Mouse (Mus musculus): Measurements from ENCODE around the gene Strbp. TPM values are rescaled to one million over a fixed set of nuclear protein-coding genes. Genes with fewer than 3 reads are reported as not detected.

Strbp gene
- polyA plus RNA-seq, 1 experiment from 2014 or later = 60.2 TPM

- ATAC-seq (ENCODE audit: insufficient number of reproducible peaks, low FRiP score, low TSS enrichment, low read depth) (no peak), DNase-seq (ENCODE audit: low spot score) (no peak)
- H3K9me3 ChIP-seq (ENCODE audit: control insufficient read depth, low read length) = no peaks in the 10 kb centered on the region
- no peak overlapping the region for H3K4me3 ChIP-seq (ENCODE audit: low read depth, low read length)
- no peak overlapping the region for H3K9ac ChIP-seq (ENCODE audit: low read length)
- 0 out of 2 replicates have a peak, but pooled peaks cover 3% of the 10 kb centered on the region for H3K36me3 ChIP-seq (ENCODE audit: control insufficient read depth, insufficient read depth, low read length)
- no peak overlapping the region for H3K4me2 ChIP-seq (ENCODE audit: low read depth, severe bottlenecking)
- WGBS = 90% methylated on average over 2 of the region's 2 CpGs
- no peak overlapping the region for H3K27ac ChIP-seq (replicated peaks; ENCODE audit: low read depth, low read length)
- H3K27me3 ChIP-seq (ENCODE audit: control insufficient read depth, insufficient read depth, low read length) = no peaks in the 10 kb centered on the region
- no peaks in the 10 kb centered on the region for H3K4me1 ChIP-seq (ENCODE audit: control insufficient read depth, insufficient read depth, low read length)
Observed at GRCm38 (mm10) chr2:37572141-37572540, 131.5 kb downstream of the Strbp start.

DNA sequence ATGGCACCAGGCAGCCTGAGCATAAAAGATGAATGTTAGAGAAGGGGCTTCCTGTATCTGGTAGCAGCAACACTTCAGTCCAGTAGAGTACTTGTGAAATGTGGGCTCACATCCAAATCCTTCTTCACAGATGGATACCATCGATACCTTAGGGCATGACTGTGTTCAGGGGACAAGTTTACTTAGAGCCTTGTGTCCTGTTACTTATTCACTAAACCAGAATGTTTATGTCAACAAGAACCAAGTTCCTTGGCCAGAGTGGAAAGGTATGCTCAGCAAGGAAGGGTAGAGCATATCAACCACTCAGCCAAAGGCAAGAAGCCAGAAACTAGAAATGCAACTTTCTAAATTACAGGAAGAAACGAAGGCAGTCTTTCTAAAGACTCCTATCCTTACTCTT is 133.0 kb downstream of the Strbp start:
- WGBS = 90% methylated on average over 2 of the region's 2 CpGs
- H3K9me3 ChIP-seq (ENCODE audit: control insufficient read depth, low read length) = no peaks in the 10 kb centered on the region
- H3K36me3 ChIP-seq (ENCODE audit: control insufficient read depth, insufficient read depth, low read length) = peaks cover 3% of the 10 kb centered on the region; the same call in 1 of the 2 replicates
- H3K4me1 ChIP-seq (ENCODE audit: control insufficient read depth, insufficient read depth, low read length) = no peaks in the 10 kb centered on the region
- H3K27me3 ChIP-seq (ENCODE audit: control insufficient read depth, insufficient read depth, low read length) = no peaks in the 10 kb centered on the region
- H3K27ac ChIP-seq (replicated peaks; ENCODE audit: low read depth, low read length) = no peak overlapping the region
- H3K4me3 ChIP-seq (ENCODE audit: low read depth, low read length) = no peak overlapping the region
- no peak overlapping the region for H3K9ac ChIP-seq (ENCODE audit: low read length)
- no peak overlapping the region for H3K4me2 ChIP-seq (ENCODE audit: low read depth, severe bottlenecking)
- DNase-seq (ENCODE audit: low spot score) = no peak
- ATAC-seq (ENCODE audit: insufficient number of reproducible peaks, low FRiP score, low TSS enrichment, low read depth) = no peak

GRCm38 (mm10) chr2:37569888-37570287 is 133.8 kb downstream of the Strbp start:
- Histone ChIP-seq H3K4me3 (ENCODE audit: low read depth, low read length) (no peak overlapping the region), H3K4me2 (ENCODE audit: low read depth, severe bottlenecking) (no peak overlapping the region), H3K36me3 (ENCODE audit: control insufficient read depth, insufficient read depth, low read length) (peaks cover 4% of the 10 kb centered on the region; the same call in 1 of the 2 replicates), H3K27me3 (ENCODE audit: control insufficient read depth, insufficient read depth, low read length) (no peaks in the 10 kb centered on the region), H3K27ac (replicated peaks; ENCODE audit: low read depth, low read length) (no peak overlapping the region), H3K9me3 (ENCODE audit: control insufficient read depth, low read length) (no peaks in the 10 kb centered on the region), H3K4me1 (ENCODE audit: control insufficient read depth, insufficient read depth, low read length) (no peaks in the 10 kb centered on the region), H3K9ac (ENCODE audit: low read length) (no peak overlapping the region)
- DNase-seq (ENCODE audit: low spot score) (no peak), ATAC-seq (ENCODE audit: insufficient number of reproducible peaks, low FRiP score, low TSS enrichment, low read depth) (no peak)
- 92% methylated on average over 5 of the region's 5 CpGs for WGBS

- DNase-seq (ENCODE audit: low spot score) (no peak), ATAC-seq (ENCODE audit: insufficient number of reproducible peaks, low FRiP score, low TSS enrichment, low read depth) (no peak)
- H3K4me1 ChIP-seq (ENCODE audit: control insufficient read depth, insufficient read depth, low read length) = no peaks in the 10 kb centered on the region
- H3K9ac ChIP-seq (ENCODE audit: low read length) = no peak overlapping the region
- H3K9me3 ChIP-seq (ENCODE audit: control insufficient read depth, low read length) = no peaks in the 10 kb centered on the region
- peaks cover 9% of the 10 kb centered on the region for H3K36me3 ChIP-seq (ENCODE audit: control insufficient read depth, insufficient read depth, low read length)
- no peak overlapping the region for H3K4me2 ChIP-seq (ENCODE audit: low read depth, severe bottlenecking)
- H3K4me3 ChIP-seq (ENCODE audit: low read depth, low read length) = no peak overlapping the region
- H3K27ac ChIP-seq (replicated peaks; ENCODE audit: low read depth, low read length) = no peak overlapping the region
- WGBS = 80% methylated on average over 1 of the region's 1 CpGs
- H3K27me3 ChIP-seq (ENCODE audit: control insufficient read depth, insufficient read depth, low read length) = no peaks in the 10 kb centered on the region
Observed at GRCm38 (mm10) chr2:37566035-37566434, 137.6 kb downstream of the Strbp start.

DNA sequence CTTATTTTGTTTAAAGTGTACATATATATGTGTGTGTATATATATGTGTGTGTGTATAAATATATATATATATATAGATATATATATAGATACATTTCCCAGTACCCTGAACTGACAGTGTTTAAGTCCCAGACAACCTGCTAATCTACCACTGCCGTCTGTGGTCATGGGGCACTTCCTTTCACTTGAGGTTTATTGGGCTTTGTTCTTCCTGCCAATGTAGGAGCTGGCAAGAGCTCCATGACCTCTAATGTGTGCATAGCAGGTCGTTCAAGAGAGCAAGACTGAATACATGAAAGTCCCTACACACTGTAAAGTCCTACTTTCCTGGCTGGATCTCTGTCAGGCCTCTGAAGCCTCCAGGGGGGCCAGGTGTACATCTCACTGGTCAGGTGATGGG is 138.1 kb downstream of the Strbp start:
- 76% methylated on average over 2 of the region's 2 CpGs for WGBS
- H3K4me1 ChIP-seq (ENCODE audit: control insufficient read depth, insufficient read depth, low read length) = no peaks in the 10 kb centered on the region
- no peaks in the 10 kb centered on the region for H3K27me3 ChIP-seq (ENCODE audit: control insufficient read depth, insufficient read depth, low read length)
- ATAC-seq (ENCODE audit: insufficient number of reproducible peaks, low FRiP score, low TSS enrichment, low read depth) = no peak
- H3K27ac ChIP-seq (replicated peaks; ENCODE audit: low read depth, low read length) = no peak overlapping the region
- H3K9me3 ChIP-seq (ENCODE audit: control insufficient read depth, low read length) = no peaks in the 10 kb centered on the region
- H3K4me2 ChIP-seq (ENCODE audit: low read depth, severe bottlenecking) = no peak overlapping the region
- H3K36me3 ChIP-seq (ENCODE audit: control insufficient read depth, insufficient read depth, low read length) = peaks cover 9% of the 10 kb centered on the region
- H3K4me3 ChIP-seq (ENCODE audit: low read depth, low read length) = no peak overlapping the region
- DNase-seq (ENCODE audit: low spot score) = no peak
- H3K9ac ChIP-seq (ENCODE audit: low read length) = no peak overlapping the region

DNA sequence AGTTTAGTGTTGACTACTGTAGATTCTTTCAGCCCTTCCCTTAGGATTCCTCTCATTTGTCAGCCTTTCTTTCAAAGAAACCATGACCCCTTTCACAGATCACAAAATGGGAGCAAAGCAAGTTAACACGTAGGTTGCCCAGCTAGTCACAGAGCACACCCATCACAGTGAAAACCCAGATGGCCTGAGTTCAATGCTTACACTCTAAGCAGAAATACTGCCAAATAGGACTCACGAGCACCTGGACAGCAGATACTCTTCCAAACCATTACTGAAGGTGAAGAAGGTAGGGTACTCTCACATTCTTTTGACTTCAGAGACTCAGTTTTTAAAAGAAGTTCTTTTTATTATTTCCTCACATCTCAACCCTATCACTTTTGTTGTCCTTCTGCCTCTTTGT is 147.3 kb downstream of the Strbp start:
- Histone ChIP-seq H3K27me3 (ENCODE audit: control insufficient read depth, insufficient read depth, low read length) (no peaks in the 10 kb centered on the region), H3K4me3 (ENCODE audit: low read depth, low read length) (no peak overlapping the region), H3K4me2 (ENCODE audit: low read depth, severe bottlenecking) (no peak overlapping the region), H3K36me3 (ENCODE audit: control insufficient read depth, insufficient read depth, low read length) (peaks cover 17% of the 10 kb centered on the region), H3K27ac (replicated peaks; ENCODE audit: low read depth, low read length) (no peak overlapping the region), H3K9ac (ENCODE audit: low read length) (no peak overlapping the region), H3K9me3 (ENCODE audit: control insufficient read depth, low read length) (no peaks in the 10 kb centered on the region), H3K4me1 (ENCODE audit: control insufficient read depth, insufficient read depth, low read length) (no peaks in the 10 kb centered on the region)
- no peak for DNase-seq (ENCODE audit: low spot score)
- no peak for ATAC-seq (ENCODE audit: insufficient number of reproducible peaks, low FRiP score, low TSS enrichment, low read depth)
- WGBS = 81% methylated on average over 2 of the region's 2 CpGs

DNA sequence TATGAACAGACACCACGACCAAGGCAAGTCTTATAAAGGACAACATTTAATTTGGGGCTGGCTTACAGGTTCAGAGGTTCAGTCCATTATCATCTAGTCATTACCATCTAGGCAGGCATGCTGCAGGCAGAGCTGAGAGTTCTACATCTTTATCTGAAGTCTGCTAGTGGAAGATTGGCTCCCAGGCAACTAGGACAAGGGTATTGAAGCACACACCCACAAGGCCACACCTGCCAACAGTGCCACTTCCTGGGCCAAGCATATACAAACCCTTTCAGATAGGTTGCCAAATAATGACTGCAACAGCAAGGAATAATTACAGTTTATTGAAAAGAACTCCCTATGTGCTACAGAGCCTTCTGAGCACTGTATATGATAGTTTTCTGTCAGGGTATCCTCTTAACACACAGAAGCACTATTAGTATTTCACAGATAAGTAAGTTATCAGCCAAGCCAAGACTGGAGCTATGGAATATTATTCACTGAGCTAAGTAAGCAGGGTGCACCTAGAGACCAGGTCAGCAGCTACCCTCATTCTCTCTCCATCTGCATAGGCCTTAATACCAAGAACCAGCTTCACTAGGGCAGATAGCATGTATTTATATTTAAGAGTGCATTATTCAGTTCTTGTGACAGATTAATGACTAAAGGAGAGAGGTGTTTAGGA is 154.2 kb downstream of the Strbp start:
- Histone ChIP-seq H3K4me3 (ENCODE audit: low read depth, low read length) (no peak overlapping the region), H3K9me3 (ENCODE audit: control insufficient read depth, low read length) (no peaks in the 10 kb centered on the region), H3K36me3 (ENCODE audit: control insufficient read depth, insufficient read depth, low read length) (peaks cover 7% of the 10 kb centered on the region), H3K4me2 (ENCODE audit: low read depth, severe bottlenecking) (no peak overlapping the region), H3K27me3 (ENCODE audit: control insufficient read depth, insufficient read depth, low read length) (no peaks in the 10 kb centered on the region), H3K27ac (replicated peaks; ENCODE audit: low read depth, low read length) (no peak overlapping the region), H3K4me1 (ENCODE audit: control insufficient read depth, insufficient read depth, low read length) (no peaks in the 10 kb centered on the region), H3K9ac (ENCODE audit: low read length) (no peak overlapping the region)
- no peak for ATAC-seq (ENCODE audit: insufficient number of reproducible peaks, low FRiP score, low TSS enrichment, low read depth)
- no peak for DNase-seq (ENCODE audit: low spot score)
- WGBS = 93% methylated on average over 1 of the region's 1 CpGs

DNA sequence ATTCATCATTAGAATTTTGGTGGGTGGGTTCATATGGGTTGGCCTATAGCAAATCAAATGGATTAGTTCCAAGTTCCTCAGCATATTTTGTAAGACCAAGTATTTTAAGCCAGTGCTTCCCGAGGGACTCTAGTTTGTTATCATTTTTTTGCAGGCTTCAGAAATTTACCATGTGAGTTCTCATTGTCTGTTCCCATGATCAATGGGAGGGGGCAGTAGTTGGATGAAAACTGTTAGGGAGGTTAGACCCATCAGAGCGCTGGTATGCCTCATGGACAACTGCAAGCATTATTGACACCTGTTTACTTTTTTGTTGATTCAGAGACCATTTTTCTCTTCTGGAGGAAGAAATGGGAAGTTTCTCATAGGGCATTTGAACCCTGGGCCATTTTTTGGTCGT is 172.0 kb downstream of the Strbp start:
- DNase-seq (ENCODE audit: low spot score) (no peak), ATAC-seq (ENCODE audit: insufficient number of reproducible peaks, low FRiP score, low TSS enrichment, low read depth) (no peak)
- WGBS = 88% methylated on average over 3 of the region's 3 CpGs
- Histone ChIP-seq H3K4me3 (ENCODE audit: low read depth, low read length) (no peak overlapping the region), H3K36me3 (ENCODE audit: control insufficient read depth, insufficient read depth, low read length) (peaks cover 2% of the 10 kb centered on the region; the same call in 1 of the 2 replicates), H3K27me3 (ENCODE audit: control insufficient read depth, insufficient read depth, low read length) (no peaks in the 10 kb centered on the region), H3K9ac (ENCODE audit: low read length) (no peak overlapping the region), H3K4me2 (ENCODE audit: low read depth, severe bottlenecking) (no peak overlapping the region), H3K9me3 (ENCODE audit: control insufficient read depth, low read length) (no peaks in the 10 kb centered on the region), H3K27ac (replicated peaks; ENCODE audit: low read depth, low read length) (no peak overlapping the region), H3K4me1 (ENCODE audit: control insufficient read depth, insufficient read depth, low read length) (no peaks in the 10 kb centered on the region)

DNA sequence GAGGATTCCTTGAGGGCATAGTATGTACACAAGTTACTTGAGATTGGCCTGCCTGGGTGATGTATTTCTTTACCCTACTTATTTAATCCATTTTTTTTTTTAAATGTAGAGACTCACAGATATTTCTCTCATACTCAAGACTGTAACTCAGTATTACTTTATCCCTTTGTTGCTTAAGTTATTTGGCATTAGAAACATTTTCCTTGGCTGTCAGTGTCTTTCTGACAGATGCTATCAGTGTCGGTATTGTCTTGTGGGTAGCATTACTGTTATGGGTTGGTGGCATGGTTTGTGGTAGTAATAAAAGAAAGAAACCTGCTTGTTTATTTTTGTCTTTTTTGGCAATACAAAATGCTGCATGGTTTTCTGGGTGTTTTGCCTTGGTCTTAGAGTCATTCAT is 172.9 kb downstream of the Strbp start:
- 97% methylated on average over 1 of the region's 1 CpGs for WGBS
- ATAC-seq (ENCODE audit: insufficient number of reproducible peaks, low FRiP score, low TSS enrichment, low read depth) (no peak), DNase-seq (ENCODE audit: low spot score) (no peak)
- H3K27me3 ChIP-seq (ENCODE audit: control insufficient read depth, insufficient read depth, low read length) = no peaks in the 10 kb centered on the region
- H3K9me3 ChIP-seq (ENCODE audit: control insufficient read depth, low read length) = no peaks in the 10 kb centered on the region
- peaks cover 2% of the 10 kb centered on the region; the same call in 1 of the 2 replicates for H3K36me3 ChIP-seq (ENCODE audit: control insufficient read depth, insufficient read depth, low read length)
- H3K4me1 ChIP-seq (ENCODE audit: control insufficient read depth, insufficient read depth, low read length) = no peaks in the 10 kb centered on the region
- no peak overlapping the region for H3K4me3 ChIP-seq (ENCODE audit: low read depth, low read length)
- no peak overlapping the region for H3K4me2 ChIP-seq (ENCODE audit: low read depth, severe bottlenecking)
- H3K9ac ChIP-seq (ENCODE audit: low read length) = no peak overlapping the region
- H3K27ac ChIP-seq (replicated peaks; ENCODE audit: low read depth, low read length) = no peak overlapping the region
